Mouse (Mus musculus): Measurements from ENCODE around the gene Vmn1r101. TPM values are rescaled to one million over a fixed set of nuclear protein-coding genes. Genes with fewer than 3 reads are reported as not detected.

The Vmn1r101 gene
- polyA plus RNA-seq (2017; shearing (Covaris generic)): not detected

DNA sequence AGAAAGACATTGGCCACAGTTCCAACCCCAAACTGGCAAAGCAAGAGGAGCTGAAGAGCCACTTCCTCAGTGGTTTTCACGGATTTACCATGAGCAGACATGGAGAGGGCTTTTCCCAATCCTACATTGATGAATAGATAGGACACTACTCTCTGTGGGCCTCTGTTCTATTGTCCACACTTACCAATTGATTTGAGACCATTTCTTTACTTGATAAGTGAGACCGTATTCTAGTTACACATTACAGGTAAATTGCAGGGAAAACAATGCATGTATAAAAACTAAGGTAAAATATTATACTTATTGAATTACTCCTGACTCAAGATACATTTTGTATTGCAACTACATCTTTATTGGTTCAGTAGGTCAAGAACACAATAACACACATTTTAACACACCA, at the start of gene Vmn1r101:
TSS of gene Vmn1r101 (minus strand) at position 101 of the 400 bp plus-strand sequence.

DNA sequence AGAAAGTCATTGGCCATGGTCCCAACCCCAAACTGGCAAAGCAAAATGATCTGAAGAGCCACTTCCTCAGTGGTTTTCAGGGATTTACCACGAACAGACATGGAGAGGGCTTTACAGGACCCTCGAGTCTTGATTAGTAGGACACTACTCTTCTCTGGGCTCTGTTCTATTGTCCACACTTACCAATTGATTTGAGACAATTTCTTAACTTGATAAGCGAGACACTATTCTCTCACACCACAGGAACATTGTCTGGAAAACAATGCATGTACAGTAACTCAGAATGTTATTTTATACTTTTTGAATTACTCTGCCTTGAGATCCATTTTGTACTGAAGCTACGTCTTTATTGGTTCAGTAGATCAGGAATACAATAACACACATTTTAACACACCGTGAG, 32.4 kb upstream of the Vmn1r101 start, which contains the start of gene Gm10670:
TSS of gene Gm10670 (minus strand) at position 101 of the 400 bp plus-strand sequence.

DNA sequence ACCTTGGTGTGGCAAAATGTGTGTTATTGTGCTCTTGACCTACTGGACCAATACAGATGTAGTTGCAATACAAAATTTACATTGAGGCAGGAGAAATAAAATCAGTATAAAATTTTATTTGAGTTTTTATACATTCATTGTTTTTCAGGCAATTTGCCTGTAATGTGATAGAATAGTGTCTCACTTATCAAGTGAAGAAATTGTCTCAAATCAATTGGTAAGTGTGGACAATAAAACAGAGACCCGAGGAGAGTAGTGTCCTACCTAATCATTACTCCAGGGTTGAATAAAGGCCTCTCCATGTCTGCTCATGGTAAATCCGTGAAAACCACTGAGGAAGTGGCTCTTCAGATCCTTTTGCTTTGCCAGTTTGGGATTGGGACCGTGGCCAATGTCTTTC, 24.8 kb downstream of the Vmn1r101 start, which contains the start of gene Vmn1r100:
TSS of gene Vmn1r100 (plus strand) at position 301 of the 400 bp plus-strand sequence.

Other genes starting within 250 kb of the Vmn1r101 start
- gene Vmn1r95, start 248.9 kb downstream of the Vmn1r101 start, polyA plus RNA-seq (2017; shearing (Covaris generic)): not detected
- gene Gm6164, start 237.0 kb downstream of the Vmn1r101 start, polyA plus RNA-seq (2017; shearing (Covaris generic)): not detected
- not detected for gene Gm4498, start 208.8 kb downstream of the Vmn1r101 start, polyA plus RNA-seq (2017; shearing (Covaris generic))
- gene Gm5890, start 179.8 kb downstream of the Vmn1r101 start, polyA plus RNA-seq (2017; shearing (Covaris generic)): not detected
- gene Gm4133, start 108.5 kb downstream of the Vmn1r101 start, polyA plus RNA-seq (2017; shearing (Covaris generic)): not detected
- not detected for gene Gm5728, start 67.2 kb downstream of the Vmn1r101 start, polyA plus RNA-seq (2017; shearing (Covaris generic))
- not detected for gene Vmn1r100, start 24.7 kb downstream of the Vmn1r101 start, polyA plus RNA-seq (2017; shearing (Covaris generic))
- not detected for gene Gm10670, start 32.3 kb upstream of the Vmn1r101 start, polyA plus RNA-seq (2017; shearing (Covaris generic))
- not detected for gene Vmn1r103, start 67.9 kb upstream of the Vmn1r101 start, polyA plus RNA-seq (2017; shearing (Covaris generic))
- not detected for gene Vmn1r104, start 91.2 kb upstream of the Vmn1r101 start, polyA plus RNA-seq (2017; shearing (Covaris generic))
- not detected for gene Gm5726, start 103.2 kb upstream of the Vmn1r101 start, polyA plus RNA-seq (2017; shearing (Covaris generic))
- gene Gm4141, start 133.6 kb upstream of the Vmn1r101 start, polyA plus RNA-seq (2017; shearing (Covaris generic)): not detected
- gene Gm4513, start 156.4 kb upstream of the Vmn1r101 start, polyA plus RNA-seq (2017; shearing (Covaris generic)): not detected
- gene Vmn1r107, start 226.3 kb upstream of the Vmn1r101 start, polyA plus RNA-seq (2017; shearing (Covaris generic)): not detected